Mouse (Mus musculus) bone marrow, adult 2 months (tissue): ENCODE measurements at regions not wholly inside any gene's neighbourhood (a gene's known extent, or its start where the extent isn't known, plus 50 kb on each side); places are given as distances from the start of the nearest gene placed in this dataset.

ENCODE experiments used
- CTCF ChIP-seq: fragments of 200-500 bp; IDR thresholded peaks from 2 replicates; pipeline ENCODE4 v1.5.1; 2011; ENCODE audit warnings: low read length, control low read depth; ENCODE audit not compliant: control insufficient read depth, insufficient read depth
- POLR2A ChIP-seq: fragments of 200-500 bp; IDR thresholded peaks from 2 replicates; pipeline ENCODE4 v1.6.1; 2011; ENCODE audit warnings: low read depth, mild to moderate bottlenecking, control low read depth, low read length, borderline replicate concordance; ENCODE audit not compliant: control insufficient read depth

DNA sequence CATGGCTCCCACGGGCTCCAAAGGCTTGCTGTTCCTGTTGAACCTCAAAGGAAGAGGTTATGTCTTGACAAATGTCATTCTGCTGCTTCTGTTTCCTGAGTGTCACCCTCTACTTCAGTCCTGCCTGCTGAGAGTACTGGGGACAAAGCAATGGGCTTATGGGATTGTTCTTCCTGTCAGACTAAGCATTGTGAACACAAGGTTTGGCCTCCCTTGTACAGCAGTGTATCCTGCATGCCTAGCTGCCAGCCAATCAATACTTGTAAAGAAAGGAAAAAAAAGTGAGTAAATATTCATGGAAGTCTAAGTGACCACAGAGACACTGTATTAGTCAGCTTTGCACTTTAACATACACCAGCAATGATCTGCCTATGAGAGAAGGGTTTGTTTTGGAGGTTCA, 128.3 kb upstream of the Kit start:
- no peak for TF ChIP-seq CTCF
- no peak for TF ChIP-seq POLR2A
